ENCODE assay signal across 11 mouse cellular contexts in genomic region chr12:32884356-32884755, GRCm38 (mm10).
A peak's percentile ranks its signal among the peaks of the same experiment; 100 is the strongest.
DNase-seq lines count a peak whose midpoint lies in the region; ATAC-seq lines count a peak whose summit lies in the region.
"Had no signal": no experiment of that assay in that cellular context is flagged by ENCODE, and none has a peak within 500 bp of the region (broad histone marks: within the 10 kb centered on the region; RNA-seq: fewer than 3 reads in every experiment).

No protein-coding gene starts in this region.

- peak; percentile 40; the same call in 1 of the 2 replicates for ATAC-seq in cerebellum, adult (ENCODE audit: insufficient number of reproducible peaks, low FRiP score, low TSS enrichment)
- ATAC-seq: activated CD4-positive, CD25-positive, alpha-beta regulatory T cell, adult 4 months; forebrain, postnatal 0 days; intestine, embryonic 15.5 days had no signal

- DNase-seq in cerebellum, adult 11 months = no peak
- peak; percentile 12 for DNase-seq in lung, postnatal 25 days (ENCODE audit: low spot score)
- no peak for DNase-seq in lung, postnatal 10 days
- DNase-seq in gastrocnemius, postnatal 14 days = peak; percentile 46
- DNase-seq in skeletal muscle tissue, adult 2 months (ENCODE audit: low read depth, low spot score) = peak; percentile 84
- DNase-seq in neural tube, embryonic 10.5 days (ENCODE audit: extremely low spot score, low spot score) = no peak
- DNase-seq in left cerebral cortex, postnatal 25 days (ENCODE audit: low spot score in 2 of 2) = no peak
- DNase-seq: forebrain, postnatal 0 days had no signal

- intact Hi-C loops in gastrocnemius, postnatal 14 days (cut with DNase I; ENCODE audit: low total_unique reads) = no loop called here
- intact Hi-C loops in left cerebral cortex, postnatal 25 days (cut with DNase I) = no loop called here

Comparison
In these comparisons a context has a peak if more than half of its experiments do, and no peak if none do; other contexts are left out.
1. DNase-seq: peak in lung, postnatal 25 days (single experiment), gastrocnemius, postnatal 14 days (single experiment) and skeletal muscle tissue, adult 2 months (single experiment); none in cerebellum, adult 11 months (single experiment), lung, postnatal 10 days (single experiment), neural tube, embryonic 10.5 days (single experiment) and left cerebral cortex, postnatal 25 days (0 of 2).